Mouse (Mus musculus) cerebellum, postnatal 14 days (tissue): ENCODE data around the gene Usp18.

ENCODE experiments used
- DNase-seq, 2 experiments: peaks; one replicate each; pipeline ENCODE4 v3.0.0; 2021; ENCODE audit warnings: mixed read lengths in 2 of 2

Gene Usp18

DNA sequence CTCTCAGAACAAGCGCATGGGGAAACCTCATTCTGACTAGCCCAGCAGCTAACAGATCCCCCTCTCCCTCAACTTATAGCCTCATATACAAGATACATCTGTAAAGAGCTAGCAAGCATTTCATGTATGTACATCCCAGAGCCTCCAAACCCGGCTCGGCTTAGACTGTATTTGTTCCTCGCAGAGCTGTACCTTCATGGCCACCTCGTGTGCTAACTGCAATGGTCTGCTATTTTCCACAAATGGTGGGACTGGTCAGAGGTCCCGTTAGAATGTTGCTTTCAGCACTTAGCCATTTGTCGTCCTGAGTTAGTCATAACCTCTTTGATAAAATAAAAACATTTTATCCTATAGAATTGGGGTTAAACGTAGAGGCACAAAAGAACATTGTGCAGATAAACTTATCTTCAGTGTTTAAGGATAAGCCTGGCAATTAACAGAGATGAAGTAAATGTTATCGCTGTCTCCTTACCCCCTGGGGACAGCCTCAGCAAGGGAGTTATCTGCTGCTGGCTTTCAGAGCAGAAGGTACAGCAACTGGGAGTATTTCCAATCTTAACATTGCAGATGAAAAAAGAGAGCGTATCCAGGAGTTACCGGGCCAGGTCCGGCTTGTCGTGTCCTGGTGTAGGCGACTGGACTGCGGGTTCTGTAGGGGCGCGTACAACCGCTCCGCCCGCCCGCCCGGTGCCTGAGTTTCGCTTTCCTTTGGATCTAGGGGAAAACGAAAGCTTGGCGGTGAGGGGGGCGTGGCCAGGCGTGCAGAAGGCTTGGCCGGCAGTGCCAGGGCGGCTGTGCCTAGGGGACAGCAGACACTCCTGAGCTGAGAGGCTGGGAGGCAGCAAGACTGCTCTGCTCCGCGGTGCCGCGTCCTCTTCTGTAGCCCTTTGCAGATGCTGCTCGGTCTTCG is at the start of gene Usp18:
Usp18 (plus strand) TSS at position 780 of the 910 bp plus-strand sequence.
- DNase-seq = peak; percentile 79 to 83

DNA sequence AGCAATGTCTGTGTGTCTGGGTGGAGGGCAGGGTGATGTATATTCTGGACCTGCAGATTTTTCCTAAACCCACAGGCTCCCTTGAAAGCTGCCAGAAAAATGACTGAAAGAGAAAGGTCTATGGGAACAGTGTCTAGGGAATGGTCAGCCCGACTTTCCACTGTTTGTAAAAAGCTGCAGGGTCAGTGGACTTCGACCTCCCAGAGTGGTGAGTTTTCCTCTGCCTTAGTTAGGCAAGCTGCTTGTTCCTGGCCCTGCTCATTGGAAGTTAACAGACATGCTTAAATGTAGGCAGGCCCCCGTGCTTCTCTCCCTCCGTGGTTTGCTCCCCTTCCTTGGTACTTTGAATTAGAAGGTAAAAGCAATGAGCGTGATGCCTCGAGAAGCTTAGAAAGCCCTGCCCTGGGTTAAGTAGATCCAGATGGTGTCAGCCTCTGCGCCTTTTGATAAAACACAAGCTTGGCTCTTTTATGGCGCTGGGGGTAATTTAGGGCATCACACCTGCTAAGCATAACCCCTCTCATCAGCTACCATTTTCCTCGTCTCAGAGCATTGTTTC is 47.8 kb upstream of the Usp18 start:
- DNase-seq = no peak

DNA sequence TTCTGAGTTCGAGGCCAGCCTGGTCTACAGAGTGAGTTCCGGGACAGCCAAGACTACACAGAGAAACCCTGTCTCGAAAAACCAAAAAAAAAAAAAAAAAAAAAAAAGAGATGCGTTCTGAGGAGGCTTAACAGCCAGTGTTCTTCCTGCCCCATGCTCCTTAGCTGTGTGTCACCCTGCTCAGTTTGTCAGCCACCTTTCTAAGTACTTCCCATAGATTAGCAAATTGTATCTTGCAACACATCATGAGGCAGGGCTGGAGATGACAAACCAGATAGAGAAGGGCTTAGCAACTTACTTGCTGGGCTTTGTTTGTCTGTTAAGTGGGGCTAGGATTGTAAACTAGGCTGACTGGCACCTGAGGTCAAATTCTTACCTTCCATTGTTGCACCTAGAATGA is 45.2 kb upstream of the Usp18 start:
- no peak for DNase-seq

DNA sequence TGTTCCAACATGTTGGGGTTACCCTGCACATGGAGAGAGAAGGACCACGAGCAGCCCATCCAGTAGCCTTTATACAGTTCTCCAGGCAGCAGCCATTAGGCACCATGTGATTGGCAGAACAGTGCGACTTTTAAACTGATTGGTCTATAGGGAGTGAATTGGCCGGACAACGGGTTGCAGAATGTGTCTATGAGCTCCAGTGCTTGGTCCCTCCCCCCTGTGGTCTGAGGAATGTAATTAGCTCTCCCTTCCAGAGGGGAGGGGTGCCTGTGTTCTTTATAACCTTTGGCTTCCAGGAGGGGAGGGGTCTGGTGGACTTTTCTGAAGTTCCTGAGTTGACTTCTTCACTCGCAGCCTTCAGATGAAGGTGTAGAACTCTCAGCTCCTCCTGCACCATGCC is 43.7 kb upstream of the Usp18 start:
- no peak for DNase-seq

DNA sequence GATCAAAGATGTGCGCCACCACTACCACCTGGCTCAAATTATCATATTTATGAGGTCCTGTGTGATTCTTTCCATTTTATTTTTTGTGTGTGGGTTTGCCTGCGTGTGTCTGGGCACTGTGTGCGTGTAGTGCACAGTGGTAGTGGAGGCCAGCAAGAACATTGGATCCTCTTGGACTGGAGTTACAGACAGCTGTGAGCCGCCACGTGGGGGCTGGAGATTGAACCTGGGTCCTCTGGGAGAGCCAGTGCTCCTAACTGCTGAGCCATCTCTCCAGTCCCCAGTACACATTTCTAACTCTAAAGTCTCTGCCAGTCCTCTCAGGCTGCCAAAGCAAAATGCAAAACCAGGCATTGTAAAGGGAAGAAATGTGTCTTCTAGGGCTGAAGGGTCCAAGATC is 39.2 kb upstream of the Usp18 start:
- no peak for DNase-seq

DNA sequence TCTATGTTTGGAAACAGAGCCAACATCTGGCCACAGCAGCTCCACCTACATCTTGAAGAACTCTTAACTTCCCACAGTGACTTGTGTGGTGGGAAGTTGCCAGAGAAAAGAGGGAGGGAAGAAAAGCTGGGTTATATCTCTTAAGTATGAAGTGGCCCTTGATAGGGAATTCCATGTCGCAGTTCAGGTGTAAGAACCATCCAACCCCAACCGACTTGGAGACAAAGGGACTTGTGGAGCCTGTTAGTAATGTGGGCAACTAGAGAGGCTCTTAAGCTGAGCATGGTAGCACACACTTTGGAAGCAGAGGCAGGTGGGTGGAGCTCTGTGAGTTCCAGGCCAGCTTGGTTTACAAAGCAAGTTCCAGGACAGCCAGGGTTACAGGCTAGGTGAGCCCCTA is 36.1 kb upstream of the Usp18 start:
- no peak for DNase-seq

DNA sequence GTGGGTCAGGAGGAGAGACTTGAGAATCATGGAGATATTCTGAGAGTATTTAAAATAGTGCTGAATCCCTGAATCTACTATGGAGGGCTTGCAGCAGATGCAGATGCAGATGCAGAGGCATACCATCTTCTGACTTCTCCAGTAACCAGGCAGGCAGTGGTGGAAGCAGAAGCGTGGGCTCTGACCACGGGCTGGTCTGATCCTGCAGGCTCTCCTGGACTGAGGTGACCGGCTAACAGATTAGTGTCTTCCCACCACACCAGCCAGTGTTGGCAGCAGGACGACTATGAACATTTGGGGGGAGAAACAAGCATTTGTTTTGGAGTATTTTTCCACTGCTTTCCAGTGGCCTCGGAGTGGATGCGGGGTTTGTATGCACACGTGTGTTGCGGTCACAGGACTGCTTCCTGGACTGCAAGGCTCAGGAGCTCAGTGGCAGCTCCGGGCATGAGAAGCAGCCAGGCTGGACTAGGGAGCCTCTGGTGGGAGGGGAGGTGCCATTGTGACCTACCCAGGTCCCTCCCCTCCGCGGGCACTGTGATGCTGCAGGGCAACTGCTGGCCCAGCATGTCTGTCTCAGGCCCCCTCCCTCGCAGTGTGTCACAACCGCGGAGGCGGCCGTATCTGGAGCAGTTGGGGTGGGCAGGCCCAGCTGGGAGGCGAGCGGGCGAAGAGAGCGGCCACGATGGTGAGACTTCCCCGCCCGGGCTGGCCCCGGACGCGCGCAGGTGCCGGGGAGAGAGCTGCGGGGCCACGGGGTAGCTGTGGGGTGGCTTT is 35.4 kb upstream of the Usp18 start, which contains the start of gene Tuba8:
Tuba8 (plus strand) TSS at position 548 of the 777 bp plus-strand sequence.
- DNase-seq = peak; percentile 60

DNA sequence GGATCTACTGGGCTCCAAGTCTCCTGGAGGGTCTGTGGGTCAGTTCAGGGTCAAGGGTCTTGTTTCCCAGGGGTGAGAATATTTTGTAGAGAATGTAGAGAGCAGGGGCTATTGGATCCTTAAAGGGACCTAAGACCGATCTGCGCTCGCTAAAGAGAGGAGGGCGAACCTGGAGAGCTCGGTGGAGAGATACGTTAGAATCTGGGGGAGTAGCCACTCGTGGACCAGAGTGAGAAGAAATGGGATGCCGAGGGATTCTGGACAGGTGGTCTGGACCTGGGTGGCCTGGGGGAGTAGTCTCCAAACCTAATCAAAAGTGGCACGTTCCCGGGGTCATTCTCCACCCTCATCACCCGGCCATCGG is 34.8 kb upstream of the Usp18 start:
- no peak for DNase-seq

DNA sequence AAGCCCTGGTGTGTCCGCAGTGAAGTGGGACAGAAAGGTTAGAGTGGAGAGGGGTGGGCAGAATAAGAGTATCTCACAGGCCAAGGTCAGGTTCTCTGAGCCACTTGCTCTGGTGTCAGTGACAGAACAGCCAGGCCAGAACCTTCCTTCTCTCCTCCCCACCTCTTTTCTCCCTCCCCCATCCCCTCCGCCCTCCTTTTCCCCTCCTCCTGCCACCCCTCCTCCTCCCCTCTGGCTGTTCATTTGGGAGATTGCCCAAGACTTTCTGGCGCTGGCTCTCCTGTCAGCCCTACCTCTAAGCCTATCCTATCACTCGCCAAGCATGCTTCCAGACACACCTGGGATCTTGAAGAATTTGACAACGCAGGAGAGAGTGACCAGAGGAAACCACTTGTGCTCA is 34.0 kb upstream of the Usp18 start:
- DNase-seq = peak; percentile 57 to 71

DNA sequence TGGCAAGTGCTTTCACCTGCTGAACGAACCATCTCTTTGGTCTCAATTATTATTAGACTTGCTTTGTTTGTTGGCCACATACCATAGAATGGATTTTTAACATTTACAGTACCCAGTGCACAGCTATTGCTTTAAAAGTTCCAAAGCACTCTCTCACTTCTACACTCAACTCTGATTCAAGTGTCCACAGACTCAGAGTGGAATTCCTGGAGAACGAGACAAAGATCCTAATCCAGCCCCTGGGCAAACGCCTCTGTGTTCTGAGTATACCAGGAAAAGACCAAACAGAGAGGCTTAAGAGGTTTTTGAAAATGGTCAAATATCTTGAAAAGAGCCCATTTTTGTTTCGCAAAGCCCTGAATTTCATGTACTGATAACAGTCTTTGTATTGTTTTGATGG is 32.7 kb upstream of the Usp18 start:
- no peak for DNase-seq

DNA sequence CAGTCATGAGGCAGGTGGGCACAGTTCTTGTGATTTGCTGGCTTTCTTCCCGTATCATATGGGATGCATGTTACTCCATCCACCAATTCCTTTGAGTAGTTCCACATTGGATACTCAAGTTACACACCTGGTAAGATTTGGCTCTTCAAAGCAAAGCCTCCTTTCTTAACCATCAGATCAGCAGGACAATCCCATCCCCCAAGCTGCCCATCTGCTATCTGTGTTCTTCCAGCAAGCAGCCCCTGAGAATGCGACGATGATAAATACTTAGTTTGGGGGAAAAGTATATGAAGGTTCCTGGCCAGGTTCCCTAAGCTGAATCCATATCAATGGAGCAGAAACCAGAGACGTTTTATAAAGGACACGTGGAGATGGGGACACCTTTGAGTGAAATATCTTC is 31.5 kb upstream of the Usp18 start:
- peak; percentile 35 to 36 for DNase-seq

DNA sequence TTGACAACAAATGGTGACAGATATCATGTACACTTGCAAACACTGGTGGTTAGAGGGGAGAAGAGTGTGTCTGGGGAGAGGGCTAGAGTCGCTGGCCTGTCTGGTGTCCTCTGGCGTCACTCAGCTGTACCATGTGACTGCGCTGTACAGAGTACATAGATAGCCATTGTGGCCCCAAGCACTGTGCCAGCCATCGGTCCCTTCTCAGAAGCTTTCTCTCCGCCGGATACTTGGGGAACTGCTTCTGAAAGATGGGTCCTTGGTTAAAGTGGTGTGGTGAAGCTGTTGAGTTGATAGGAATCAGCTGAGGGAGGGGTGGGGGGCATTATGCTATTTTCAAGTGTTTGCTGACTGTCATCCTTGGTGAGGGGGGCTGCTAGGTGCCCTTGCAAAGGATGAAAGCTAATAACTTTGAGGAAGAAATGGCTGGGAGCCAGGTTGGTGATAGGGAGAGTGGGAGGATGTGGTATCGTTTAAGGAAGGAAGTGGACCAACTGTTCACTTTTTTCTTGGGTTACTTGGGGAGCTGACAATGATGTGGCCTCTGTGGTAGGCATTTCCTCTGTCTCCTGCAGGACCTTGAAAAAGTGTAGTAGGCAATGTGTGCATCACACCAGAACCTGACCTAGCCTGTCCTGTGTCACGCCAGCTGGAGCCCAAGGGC is 30.9 kb upstream of the Usp18 start:
- DNase-seq = no peak

DNA sequence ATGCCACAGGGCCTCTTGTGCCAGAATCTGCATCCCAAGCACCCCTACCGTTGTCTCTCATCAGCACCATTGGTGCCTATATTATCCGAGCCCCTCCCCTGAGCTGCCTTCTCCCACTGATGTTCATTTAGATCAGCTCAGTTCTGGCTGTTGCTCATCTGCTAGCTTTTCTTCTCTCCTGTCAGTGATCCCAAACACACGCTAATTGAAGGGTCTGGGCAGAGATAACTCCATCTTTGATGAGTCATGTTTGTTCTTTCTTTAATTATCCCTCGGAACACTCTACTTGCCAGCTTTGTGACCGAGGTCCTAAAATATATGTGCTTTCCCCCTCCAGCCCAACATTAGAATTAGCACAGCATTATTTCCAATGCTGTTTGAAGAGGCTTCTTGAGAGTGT is 30.4 kb upstream of the Usp18 start:
- no peak for DNase-seq

DNA sequence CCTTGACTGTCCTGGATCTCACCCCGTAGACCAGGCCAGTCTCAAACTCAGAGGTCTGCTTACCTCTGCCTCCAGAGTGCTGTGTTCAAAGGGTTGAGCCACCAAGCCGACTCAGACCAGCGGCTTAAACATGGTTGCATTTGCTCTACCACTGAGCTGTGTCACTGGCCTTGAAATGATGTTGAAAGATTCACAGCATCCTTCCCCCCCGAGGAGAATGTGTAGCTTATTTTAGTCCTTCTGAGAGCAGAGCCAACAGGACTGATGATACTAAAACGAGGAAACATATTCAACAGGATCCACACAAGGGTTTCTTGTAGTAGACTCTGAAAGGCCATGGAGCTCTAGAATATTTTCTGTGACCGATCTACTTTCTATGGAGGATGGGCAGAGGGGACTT is 29.8 kb upstream of the Usp18 start:
- no peak for DNase-seq

DNA sequence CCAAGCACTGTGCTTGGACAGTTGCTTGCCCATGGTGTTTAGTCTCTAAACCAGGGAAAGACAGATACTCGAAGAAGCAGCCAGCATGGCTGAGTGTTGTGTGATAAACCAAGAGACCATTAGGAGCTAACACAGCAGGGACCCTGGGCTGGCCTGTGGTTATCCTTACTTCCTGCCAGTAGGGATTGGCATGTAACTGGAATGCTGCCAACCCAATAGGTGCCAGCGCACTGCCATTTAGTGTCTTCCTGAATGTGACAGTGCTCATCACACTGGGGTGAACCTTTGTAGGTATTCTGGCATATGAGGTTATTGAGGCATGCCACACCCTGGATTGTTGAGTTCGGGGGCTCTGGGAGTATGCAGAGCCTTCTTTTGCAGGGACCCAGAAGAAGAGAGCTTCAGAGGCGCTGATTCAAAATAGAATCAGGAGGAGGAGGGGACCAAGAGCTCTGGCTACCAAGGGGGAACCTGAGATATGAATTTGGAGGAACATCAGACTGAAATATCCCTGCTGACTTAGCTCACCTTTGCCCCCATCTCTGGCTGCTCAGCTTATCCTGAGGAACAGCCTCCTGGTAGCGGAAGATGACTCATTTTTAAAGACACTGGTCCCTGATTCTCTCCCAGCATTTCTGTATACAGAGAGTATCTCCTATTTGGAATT is 29.0 kb upstream of the Usp18 start:
- peak; percentile 29 to 43 for DNase-seq

DNA sequence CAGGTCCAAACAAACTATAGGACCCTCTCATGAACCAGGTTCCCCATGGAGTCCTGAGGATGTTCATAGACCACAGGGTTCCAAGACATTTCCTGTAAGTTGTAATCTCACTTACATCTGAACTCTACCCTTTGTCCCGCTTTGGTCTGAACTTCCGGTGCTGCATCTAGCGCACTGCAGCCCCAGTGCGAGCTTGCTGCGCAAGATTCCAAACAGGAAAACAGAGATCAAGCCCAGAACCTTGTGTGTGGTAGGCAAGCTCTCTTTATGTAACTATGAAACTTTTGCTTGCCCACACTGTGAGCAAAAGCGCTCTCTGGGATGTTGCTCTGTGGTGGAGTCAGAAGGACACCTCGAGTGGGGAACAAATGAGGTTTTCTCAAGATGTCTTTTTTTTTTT is 27.7 kb upstream of the Usp18 start:
- no peak for DNase-seq

DNA sequence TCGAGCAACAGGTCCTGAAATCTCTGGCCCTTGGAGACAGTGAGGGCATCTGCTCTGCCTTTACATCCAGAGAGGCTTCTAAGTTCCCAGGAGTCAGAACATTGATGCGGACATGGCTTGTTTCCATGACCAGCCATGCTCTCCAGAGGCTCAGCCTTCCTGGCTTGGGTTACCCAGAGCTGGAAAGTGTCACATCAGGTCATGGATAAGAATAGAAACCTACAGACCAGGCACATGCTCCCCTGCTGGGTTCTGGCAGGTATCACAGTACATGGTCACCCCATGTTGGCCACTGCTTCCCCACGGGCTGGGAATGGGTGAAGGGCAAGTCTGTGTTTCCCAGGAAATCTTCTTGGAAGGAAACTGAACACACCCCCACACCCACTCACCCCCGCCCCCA is 26.3 kb upstream of the Usp18 start:
- DNase-seq = peak; percentile 18 to 28

DNA sequence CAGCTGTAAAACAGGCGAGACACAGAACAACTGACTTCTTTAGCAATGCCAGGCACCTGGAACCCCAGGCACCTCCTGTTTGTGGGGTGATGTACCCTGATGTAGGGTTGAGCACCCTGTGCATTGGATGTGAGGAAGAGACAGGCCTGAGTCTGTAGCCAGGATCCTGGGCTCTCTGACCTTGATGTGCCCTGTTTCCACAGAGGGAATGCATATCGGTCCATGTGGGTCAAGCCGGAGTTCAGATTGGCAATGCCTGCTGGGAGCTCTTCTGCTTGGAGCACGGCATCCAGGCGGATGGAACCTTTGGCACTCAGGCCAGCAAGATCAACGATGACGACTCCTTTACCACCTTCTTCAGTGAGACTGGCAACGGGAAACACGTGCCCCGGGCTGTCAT is 25.5 kb upstream of the Usp18 start:
- no peak for DNase-seq

DNA sequence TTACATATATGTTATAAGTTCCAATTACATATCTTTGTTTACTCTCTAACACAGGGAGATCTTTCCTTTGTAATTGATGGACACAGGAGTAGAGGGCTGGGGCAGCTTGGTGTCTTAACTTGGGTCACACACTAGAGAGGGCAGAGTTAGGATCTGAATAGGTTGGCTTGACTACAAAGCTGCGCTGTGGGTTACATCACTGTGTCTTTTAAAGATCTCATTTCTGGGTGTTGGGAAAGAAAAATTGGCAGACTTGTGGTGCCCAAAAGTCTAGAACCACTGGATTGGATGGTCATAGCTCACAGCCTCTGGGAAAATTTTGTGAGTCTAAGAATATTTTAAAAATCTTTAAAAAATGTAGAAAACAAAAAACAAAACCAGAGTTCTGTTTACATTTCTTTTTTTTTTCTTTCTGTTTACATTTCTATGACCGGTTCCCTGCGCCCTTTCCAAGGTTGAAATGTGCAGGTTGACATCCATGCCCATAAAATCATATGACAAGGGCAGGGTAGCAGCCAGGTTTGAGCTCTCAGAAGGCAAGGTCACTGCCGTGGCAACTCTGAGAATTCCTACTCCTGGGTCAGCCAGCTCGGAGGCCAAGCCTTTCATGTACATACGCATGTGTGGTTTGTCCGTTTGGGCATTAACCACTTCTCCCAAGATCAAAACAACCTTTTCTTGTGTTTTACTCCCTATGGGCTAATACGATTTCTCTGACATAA is 23.7 kb upstream of the Usp18 start:
- no peak for DNase-seq

DNA sequence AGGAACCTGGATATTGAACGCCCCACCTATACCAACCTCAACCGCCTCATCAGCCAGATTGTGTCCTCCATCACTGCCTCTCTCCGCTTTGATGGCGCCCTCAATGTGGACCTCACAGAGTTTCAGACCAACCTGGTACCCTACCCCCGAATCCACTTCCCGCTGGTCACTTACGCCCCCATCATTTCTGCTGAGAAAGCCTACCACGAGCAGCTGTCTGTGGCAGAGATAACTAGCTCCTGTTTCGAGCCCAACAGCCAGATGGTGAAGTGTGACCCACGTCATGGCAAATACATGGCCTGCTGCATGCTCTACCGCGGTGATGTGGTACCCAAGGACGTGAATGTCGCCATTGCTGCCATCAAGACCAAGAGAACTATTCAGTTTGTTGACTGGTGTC is 22.7 kb upstream of the Usp18 start:
- DNase-seq = no peak

DNA sequence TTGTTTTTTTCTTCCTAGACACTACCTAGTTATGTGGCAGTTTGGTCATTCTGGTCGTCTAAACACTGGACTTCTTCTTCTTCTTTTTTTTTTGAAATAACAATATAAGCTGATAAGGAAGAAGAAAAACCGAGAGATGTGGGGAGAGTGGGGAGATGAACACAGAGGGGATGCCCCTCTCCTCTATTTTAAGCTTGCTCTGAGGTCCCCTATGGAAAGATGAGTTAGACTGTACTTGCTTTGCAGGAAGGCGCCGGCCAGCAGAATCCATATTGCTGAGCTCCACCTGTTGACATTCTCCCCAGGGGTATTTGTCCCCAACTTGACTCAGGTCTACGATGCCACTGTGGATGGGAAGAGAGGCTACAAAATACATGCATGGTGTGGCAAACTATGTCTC is 21.6 kb upstream of the Usp18 start:
- DNase-seq = no peak

DNA sequence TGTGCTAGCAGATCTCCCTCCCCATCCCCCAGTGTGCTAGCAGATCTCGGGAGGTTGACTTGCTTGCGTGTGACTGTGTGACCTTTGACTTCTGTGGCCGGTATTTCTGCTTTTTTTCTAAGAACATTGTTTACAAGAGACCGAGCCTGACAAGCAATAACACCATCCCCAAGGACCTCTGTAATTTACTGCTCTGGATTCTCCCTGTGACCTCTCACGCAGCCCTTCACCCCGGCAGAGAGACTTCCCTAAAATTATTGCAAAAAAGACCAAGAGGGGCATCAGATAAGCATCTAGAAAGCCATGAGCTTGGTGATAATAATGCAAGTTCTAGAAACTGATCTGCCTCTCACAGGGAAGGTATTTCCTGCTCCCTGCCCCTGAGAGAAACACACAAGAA is 20.7 kb upstream of the Usp18 start:
- DNase-seq = no peak
